Mouse (Mus musculus) adrenal gland, adult (tissue): ENCODE data around the gene Lsm3.

Experiments
- DNase-seq, 2 experiments: peaks; one replicate each; pipeline ENCODE4 v3.0.0; 2022 to 2023; ENCODE audit warnings: low spot score in 1 of 2; ENCODE audit not compliant: inconsistent age in 2 of 2

Lsm3 gene

DNA sequence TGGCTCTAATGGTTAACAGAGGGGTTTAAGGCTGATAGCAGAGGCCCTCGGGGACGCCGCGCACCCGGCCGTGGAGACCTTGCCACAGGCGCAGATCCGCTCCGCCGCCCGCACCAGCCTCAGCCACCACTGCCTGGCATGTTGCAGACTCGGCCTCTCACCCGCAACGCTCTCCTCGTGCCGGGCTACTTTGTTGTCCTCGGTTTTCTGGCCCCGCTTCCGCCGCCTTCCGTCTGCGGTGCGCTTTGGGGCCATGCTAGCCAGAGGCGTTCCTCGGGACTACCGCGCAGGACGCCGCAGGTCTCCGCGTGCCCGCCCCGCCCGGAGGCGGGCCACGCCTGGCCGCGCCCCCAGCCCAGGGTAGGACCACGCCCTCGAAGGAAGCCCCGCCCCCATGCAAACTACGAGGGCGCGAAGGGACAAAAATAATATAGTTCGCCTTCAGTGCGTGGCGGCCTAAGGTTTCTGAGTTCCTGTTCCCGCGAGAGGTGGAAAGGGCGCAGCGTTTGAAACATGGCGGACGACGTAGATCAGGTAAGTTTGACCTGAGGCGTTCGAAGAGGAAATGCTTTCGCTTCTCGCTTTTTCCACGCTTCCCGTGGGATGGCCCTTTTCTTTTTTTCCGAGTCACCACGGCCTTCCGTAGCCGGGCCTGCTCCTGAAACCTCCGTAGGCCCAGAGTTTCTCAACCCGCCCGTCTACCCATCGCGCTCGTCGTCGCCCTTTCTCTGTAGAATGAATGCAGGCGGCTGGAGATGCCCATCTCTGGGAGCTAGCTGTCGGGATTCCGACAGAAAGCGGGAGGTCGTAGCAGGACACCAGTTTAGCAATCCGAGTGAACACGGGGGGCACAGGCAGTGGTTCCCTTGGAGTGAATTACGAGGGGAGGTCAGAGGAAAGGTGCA is at the start of gene Lsm3, which contains the start of gene Xpc:
Lsm3 (plus strand) TSS at position 384 of the 905 bp plus-strand sequence.
Xpc (minus strand) TSS at position 344 of the 905 bp plus-strand sequence.
- DNase-seq = peak; percentile 98 to 100

DNA sequence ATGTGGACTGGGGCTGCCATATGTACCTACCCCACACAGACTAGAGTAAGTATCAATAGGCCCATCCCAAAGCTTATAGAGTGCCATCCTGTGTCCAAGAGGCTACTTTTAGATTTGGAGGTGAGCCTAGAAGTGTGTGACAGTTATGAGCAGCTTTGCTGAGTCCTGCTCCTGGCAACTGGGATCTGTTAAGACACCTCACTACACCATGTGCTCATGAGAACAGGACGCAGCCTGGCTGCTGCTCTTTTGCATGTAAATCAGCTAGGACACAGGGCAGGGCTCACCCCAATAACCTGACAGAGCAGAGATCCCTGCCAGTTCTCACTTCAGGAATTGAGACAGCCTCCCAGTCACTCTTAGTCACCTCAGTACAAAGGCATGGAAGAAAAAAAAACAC is 48.6 kb upstream of the Lsm3 start:
- no peak for DNase-seq

DNA sequence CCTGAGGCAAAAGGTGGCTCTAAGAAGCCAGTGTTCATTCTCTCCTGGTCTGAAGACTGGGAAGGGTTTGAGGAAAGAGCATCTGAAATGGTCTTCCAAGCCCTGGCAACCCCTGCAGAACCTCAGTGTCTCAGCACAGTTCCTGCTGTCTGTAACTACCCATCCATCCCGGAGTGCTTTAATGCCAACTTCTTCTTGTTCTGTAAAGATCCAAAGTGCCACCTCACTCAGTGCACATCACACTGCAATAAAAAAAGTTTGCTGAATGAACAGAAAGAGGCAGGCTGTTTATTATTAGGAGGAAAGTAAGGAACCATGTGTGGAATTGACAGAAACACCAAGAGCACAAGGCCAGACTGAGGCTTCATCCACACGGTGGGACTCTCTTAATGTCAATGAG is 45.0 kb upstream of the Lsm3 start:
- DNase-seq = no peak

DNA sequence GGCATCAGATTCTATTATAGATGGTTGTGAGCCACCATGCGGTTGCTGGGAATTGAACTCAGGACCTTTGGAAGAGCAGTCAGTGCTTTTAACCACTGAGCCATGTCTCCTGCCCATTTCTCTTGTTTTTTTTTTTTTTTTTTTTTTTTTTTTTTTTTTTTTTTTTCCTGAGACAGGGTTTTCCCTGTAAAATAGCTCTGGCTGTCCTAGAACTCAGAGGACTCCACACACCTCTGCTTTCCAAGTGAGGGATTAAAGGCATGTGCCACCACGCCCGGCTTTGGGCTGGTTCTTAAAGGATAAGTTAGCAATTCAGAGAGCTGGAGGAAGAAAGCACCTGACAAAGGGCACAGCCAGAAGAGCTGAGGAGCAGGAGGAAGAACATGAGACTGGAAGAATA is 44.3 kb upstream of the Lsm3 start:
- DNase-seq = peak in 1 of 2 experiments; percentile 29

GRCm38 (mm10) chr6:91472319-91472718 is 43.4 kb upstream of the Lsm3 start:
- DNase-seq = peak; percentile 47 to 68

GRCm38 (mm10) chr6:91472868-91473804 is 42.6 kb upstream of the Lsm3 start, which contains the start of the genes Chchd4 and Tmem43:
TSS of gene Chchd4 (minus strand) at chr6:91473546.
TSS of gene Tmem43 (plus strand) at chr6:91473703.
- peak; percentile 99 for DNase-seq

- no peak for DNase-seq
Observed at GRCm38 (mm10) chr6:91473805-91474440, 41.8 kb upstream of the Lsm3 start.

GRCm38 (mm10) chr6:91474441-91475190 is 41.1 kb upstream of the Lsm3 start:
- peak; percentile 64 to 83 for DNase-seq

- DNase-seq = no peak
Observed at GRCm38 (mm10) chr6:91476541-91476940, 39.2 kb upstream of the Lsm3 start.

DNA sequence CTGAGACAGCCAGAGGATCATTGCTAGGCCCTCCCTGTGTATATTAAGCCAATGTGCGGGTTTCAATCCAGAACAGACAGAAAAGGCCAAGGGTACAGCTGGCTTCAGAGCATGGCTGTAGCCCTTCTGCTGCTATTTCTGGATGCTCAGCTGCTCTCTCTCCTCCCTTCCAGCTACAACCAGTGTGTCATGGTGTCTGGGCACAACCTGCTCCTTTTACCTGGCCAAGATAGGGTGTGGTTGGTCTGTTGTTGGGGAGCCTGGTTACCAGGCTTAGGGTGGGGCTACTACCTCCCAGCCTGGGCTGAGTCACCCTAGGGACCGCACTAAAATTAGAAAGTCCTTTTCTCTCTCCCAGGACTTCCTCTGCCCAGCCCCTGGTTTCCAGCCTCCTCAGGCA is 32.4 kb upstream of the Lsm3 start:
- no peak for DNase-seq

DNA sequence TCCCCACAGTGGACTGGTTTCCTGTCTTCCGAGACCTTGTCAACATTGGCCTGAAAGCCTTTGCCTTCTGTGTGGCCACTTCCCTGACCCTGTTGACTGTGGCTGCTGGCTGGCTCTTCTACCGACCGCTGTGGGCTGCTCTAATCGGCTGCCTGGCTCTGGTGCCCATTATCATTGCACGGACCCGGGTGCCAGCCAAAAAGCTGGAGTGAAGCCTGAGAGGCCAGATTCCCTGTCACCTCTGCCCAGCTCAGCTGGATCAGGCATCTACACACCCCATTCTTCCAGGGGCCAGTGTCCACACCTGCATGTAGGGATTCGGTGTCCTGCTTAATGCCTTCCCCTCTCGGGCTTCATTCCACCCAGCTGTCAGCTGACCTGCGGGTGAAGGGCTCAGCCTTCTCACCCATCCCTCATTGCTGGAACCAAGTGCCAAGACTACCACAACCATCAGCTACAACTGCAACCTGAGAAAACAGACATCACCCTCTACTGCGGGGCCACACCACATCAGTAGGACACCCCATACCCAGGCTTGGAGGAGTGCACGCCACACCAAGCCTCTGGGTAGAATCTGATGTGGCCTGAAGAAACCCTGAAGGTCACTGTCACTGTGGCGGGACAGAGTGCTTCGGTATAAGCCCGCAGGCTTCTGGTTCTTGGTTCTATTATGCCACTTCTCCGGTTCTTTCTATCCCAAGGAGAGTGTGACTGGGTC is 28.8 kb upstream of the Lsm3 start:
- DNase-seq = peak in 1 of 2 experiments; percentile 43

- peak; percentile 65 to 86 for DNase-seq
Observed at GRCm38 (mm10) chr6:91488496-91489212, 27.1 kb upstream of the Lsm3 start.

GRCm38 (mm10) chr6:91489872-91490271 is 25.9 kb upstream of the Lsm3 start:
- no peak for DNase-seq

- peak; percentile 33 to 51 for DNase-seq
Observed at GRCm38 (mm10) chr6:91491004-91491403, 24.7 kb upstream of the Lsm3 start.

- no peak for DNase-seq
Observed at GRCm38 (mm10) chr6:91493053-91493452, 22.7 kb upstream of the Lsm3 start.

DNA sequence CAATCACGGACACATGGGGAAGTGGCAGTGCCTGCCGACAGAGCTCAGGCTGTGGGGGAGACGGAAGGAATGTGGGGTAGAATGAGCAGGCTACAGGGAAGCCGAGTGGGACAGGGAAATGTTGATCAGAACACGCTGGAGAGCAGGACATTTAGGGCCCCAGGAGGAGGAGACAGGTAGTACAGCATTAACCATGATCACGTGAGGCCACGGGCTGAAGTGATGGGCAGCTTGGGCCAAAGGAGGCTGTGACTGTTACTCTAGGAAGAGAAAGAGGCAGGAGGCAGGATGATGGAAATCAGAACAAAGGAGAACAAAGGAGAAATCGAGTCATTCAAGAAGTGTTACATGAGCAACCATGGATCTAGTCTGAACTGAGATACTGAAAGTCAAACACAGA is 21.2 kb upstream of the Lsm3 start:
- DNase-seq = no peak

GRCm38 (mm10) chr6:91503302-91503701 is 12.4 kb upstream of the Lsm3 start:
- DNase-seq = no peak

DNA sequence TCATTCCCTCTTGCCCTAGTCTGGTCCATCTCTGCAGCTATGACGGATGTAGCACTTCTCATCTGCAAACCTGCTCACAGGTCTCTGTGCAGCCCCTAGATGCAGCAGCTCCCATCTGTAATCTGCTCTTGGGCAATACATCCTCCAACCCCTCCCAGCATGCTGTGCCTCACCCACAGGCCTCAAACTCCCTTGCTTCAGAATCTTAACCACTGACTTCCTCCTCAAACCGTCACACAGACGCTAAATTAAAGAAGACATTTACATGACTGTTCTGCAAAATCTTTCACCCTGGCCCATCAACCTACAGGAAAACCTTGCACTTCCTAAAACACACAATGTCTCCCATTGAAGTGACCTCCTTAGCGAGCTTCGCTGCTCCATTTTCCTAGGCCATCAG is 9.7 kb upstream of the Lsm3 start:
- DNase-seq = no peak

GRCm38 (mm10) chr6:91508041-91508440 is 7.7 kb upstream of the Lsm3 start:
- no peak for DNase-seq
